Mouse (Mus musculus): ENCODE data around the gene Pltp.
"Not testable (repeated sequence)": the region's sequence is repeated elsewhere in the genome, so short reads cannot be mapped to it uniquely, and the experiment has no call there.

Gene Pltp

DNA sequence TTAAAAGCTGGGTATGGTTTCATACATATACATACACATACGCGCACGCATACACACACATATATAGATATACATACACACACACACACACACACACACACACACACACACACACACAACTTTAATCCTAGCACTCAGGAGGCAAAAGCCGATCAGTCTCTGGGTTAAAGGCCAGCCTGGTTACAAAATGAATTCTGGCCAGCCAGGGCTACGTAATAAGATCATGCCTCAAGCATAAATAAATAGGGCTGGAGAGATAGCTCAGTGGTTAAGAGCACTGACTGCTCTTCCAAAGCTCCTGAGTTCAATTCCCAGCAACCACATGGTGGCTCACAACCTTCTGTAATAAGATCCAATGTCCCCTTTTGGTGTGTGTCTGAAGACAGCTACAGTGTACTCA is 1.9 kb downstream of the Pltp start:
- DNase-seq (ENCODE audit: low spot score in 2 of 2): not testable (repeated sequence)

DNA sequence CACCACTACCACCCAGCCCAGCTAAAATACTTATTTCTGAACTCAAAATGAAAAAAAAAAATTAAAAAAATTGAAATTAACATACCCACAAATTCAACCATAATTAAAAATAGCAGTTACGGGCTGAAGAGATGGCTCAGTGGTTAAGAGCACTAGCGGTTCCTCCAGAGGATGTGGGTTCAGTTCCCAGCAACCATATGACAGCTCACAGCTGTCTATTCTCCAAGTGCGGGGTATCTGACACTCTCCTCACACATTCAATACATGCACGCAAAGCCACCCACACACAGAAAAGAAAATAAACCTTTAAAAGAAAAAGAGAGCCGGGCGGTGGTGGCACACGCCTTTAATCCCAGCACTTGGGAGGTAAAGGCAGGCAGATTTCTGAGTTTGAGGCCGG is 7.5 kb downstream of the Pltp start:
- no peak for DNase-seq (ENCODE audit: low spot score in 2 of 2)

GRCm38 (mm10) chr2:164845782-164846181 is 11.7 kb downstream of the Pltp start:
- peak in 1 of 2 experiments; percentile 21 for DNase-seq (ENCODE audit: low spot score in 2 of 2)

DNA sequence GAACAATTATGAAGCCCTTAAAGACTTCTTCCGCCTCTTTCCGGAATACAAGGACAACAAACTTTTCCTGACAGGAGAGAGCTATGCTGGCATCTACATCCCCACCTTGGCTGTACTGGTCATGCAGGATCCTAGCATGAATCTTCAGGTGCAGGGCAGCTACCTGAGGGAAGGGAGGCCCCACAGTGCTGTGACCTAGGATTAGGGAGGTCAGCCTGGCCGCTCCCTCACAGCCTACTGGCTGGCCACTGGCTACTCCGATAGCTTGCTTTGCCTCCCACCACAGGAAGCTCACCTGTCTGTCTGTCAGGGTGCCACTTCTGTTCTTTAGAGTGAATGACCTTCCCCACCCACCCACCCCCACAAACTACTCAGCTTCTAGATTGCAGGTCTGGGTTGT is 22.3 kb downstream of the Pltp start:
- no peak for DNase-seq (ENCODE audit: low spot score in 2 of 2)

DNA sequence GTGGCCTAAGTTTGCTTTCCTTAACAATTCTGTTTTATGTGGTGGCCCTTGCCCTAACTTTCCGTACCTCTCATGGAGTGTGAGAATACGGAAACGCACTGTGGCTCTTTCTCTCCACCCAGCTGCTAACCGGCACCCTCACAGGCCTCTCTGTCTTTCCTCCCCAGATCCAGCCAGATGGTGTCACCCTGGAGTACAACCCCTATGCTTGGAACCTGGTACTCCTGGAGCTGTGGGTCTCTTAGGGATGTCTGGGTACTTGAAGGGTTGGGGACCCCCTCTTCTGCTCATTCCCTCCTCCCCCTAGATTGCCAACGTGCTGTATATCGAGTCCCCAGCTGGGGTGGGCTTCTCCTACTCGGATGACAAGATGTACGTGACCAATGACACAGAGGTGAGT is 23.0 kb downstream of the Pltp start:
- DNase-seq (ENCODE audit: low spot score in 2 of 2): no peak

DNA sequence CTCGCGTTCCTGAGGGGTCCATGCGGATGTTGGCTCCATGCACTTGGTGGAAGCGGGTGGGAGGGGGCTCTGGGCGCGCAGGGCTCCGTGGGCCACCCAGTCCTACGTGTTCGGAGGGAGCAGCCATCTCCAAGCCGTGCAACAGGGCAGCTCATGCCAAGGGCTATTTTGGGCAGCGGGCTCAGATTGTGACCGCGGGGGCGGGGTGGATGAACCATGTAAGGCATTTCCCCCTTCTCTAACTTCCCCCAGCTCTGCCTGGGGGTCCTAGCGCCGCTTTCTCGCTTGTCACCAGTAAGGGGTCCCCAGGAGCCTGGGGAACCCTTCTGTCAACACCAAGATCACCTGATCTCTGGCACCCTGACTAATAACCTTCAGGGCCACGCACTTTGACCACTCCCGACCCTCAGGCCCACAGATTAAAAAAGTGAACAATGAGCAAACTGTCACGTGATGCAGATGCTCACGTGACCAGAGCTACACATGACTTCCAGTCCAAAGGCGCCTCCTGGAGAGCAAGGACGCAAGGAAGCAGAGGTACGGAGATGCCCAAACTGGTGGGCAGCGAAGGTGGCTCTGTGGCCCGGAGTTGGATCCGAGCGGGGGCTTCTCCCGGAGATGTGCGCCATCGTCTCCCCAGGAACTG is 24.1 kb downstream of the Pltp start, which contains the start of gene Neurl2:
Neurl2 (minus strand) TSS at position 143 of the 646 bp plus-strand sequence.
- DNase-seq (ENCODE audit: low spot score in 2 of 2): peak; percentile 95 to 97

GRCm38 (mm10) chr2:164832748-164833301 is 24.7 kb downstream of the Pltp start, which contains the start of gene Ctsa:
TSS of gene Ctsa (plus strand) at chr2:164832873.
- DNase-seq (ENCODE audit: low spot score in 2 of 2): peak; percentile 89 to 91

GRCm38 (mm10) chr2:164832032-164832747 is 25.3 kb downstream of the Pltp start:
- no peak for DNase-seq (ENCODE audit: low spot score in 2 of 2)

- DNase-seq (ENCODE audit: low spot score in 2 of 2): no peak
Observed at GRCm38 (mm10) chr2:164831029-164831428, 26.5 kb downstream of the Pltp start.

GRCm38 (mm10) chr2:164829090-164829489 is 28.4 kb downstream of the Pltp start:
- DNase-seq (ENCODE audit: low spot score in 2 of 2): no peak

- no peak for DNase-seq (ENCODE audit: low spot score in 2 of 2)
Observed at GRCm38 (mm10) chr2:164828437-164828836, 29.1 kb downstream of the Pltp start, which contains the start of gene Spata25. TSS of gene Spata25 (minus strand) at chr2:164828537.

DNA sequence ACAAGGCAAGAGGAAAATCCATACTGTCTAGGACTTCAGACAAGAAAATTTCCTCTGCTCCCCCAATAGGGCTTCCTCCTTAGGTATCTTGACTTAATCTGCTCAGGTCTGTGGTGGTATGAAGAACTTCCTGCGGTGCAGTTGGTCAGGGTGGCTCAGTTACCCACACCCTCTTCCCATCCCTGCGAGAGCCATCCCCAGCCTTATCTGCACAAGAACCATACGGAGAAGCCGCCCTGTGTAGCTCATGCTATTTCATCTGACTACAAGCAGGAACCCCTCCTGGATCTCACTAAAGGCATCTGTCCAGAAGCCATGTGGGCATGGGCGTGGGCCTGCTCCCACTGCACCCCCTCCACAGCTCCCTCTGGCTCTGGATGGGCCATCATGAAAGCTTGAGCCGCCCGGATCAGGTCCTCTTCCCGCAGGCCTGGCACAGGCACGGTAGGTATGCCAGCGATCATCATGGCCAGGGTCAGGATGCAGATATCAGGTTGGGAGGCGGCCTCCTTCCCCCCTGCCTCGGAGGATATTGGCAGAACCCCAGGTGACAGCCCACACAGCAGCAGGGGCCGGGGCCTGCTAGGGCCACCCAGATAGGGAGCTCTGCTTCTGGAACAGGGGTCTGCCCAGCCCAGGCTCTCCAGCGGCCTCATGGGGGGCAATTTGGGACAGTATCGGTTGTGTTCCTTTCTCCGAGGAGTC is 30.2 kb downstream of the Pltp start:
- DNase-seq (ENCODE audit: low spot score in 2 of 2): peak in 1 of 2 experiments; percentile 33

DNA sequence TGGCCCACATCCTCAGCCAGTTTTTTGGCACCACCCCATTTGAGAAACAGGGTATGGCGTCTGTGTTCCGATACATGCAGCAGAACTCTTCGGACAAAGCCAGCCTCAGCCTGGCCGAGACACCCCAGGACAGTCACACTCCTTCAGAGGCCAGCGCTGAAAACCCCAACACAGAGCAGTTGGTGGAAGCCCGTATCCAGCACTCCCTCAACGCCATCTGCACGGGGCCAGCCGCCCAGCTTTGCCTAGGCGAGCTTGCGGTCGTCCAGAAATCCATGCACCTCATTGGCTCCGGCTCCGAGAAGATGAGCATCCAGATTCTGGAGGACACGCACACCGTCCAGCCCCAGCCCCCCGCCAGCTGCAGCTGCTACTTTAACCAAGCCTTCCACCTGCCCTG is 32.0 kb downstream of the Pltp start:
- DNase-seq (ENCODE audit: low spot score in 2 of 2): peak in 1 of 2 experiments; percentile 45

- DNase-seq (ENCODE audit: low spot score in 2 of 2): no peak
Observed at GRCm38 (mm10) chr2:164823969-164824368, 33.5 kb downstream of the Pltp start.

- DNase-seq (ENCODE audit: low spot score in 2 of 2): no peak
Observed at GRCm38 (mm10) chr2:164823181-164823585, 34.3 kb downstream of the Pltp start.

DNA sequence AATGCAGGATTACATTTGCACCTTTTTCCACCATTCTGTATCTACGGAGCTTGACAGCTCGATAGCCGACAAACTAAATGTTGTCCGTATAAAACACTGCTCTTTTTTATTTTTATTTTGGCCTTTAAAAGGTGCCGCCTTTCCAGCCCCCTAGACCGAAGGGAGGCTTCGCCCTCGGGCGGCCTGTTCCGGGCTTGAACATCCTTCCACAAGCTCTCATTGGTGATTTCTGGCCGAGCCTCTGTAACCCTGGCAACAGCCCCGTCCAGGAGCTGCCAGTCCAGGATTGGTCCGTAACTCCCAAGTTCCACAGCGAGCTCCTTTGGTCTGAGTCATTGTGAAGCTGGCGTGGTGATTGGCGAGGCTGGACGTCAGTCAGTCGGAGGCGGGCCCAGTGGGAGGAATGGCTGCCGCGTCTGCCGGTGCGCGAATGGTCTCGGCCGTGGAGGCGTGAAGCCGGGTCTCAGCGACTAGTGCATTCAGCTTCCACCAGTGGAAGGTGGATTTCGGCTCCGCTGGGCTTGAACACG is 34.8 kb downstream of the Pltp start, which contains the start of gene Zswim1:
Zswim1 (plus strand) TSS at position 51 of the 530 bp plus-strand sequence.
- DNase-seq (ENCODE audit: low spot score in 2 of 2): peak; percentile 100

- DNase-seq (ENCODE audit: low spot score in 2 of 2): peak in 1 of 2 experiments; percentile 35
Observed at GRCm38 (mm10) chr2:164821060-164821459, 36.5 kb downstream of the Pltp start.

DNA sequence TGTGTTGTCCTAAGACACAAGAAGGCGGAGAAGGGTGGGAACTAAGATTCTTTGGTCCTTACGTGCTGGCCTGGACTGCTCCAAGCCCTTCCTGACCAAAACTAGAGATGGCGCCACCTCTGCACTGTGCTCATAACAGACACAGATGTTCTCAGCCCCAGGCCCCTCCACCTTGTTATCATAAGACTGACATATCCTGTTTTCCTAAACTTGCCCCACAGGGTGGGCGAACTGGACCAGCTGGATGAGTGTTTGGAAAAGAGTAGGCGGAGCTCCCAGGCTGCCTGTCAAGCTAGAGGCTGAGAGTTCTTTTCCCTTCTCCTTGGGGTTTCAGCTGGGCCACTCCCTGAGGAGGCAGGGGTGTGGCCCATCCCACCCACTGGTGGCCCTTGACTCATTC is 39.8 kb downstream of the Pltp start:
- no peak for DNase-seq (ENCODE audit: low spot score in 2 of 2)

GRCm38 (mm10) chr2:164817206-164817605 is 40.3 kb downstream of the Pltp start:
- DNase-seq (ENCODE audit: low spot score in 2 of 2): no peak

GRCm38 (mm10) chr2:164815821-164816220 is 41.7 kb downstream of the Pltp start:
- DNase-seq (ENCODE audit: low spot score in 2 of 2): no peak

DNA sequence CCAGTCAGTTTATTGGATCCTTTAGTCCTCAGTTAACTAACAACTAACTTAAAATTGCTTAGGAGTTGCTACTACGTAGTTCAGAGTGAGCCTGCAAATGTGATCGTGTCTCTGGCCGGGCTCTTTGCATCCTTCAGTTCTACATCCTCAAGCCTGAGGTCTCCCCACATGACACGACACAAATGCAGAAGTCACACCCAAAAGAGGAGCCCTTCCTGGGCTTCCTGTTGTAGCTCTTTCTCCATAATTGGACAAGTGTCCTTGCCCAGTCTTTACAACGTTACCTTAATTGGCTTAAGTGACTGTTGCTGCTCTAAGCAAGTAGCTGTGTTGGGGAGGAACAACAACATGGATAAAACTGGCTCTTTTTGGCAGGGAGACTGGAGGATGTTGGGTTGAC is 42.2 kb downstream of the Pltp start:
- no peak for DNase-seq (ENCODE audit: low spot score in 2 of 2)

DNA sequence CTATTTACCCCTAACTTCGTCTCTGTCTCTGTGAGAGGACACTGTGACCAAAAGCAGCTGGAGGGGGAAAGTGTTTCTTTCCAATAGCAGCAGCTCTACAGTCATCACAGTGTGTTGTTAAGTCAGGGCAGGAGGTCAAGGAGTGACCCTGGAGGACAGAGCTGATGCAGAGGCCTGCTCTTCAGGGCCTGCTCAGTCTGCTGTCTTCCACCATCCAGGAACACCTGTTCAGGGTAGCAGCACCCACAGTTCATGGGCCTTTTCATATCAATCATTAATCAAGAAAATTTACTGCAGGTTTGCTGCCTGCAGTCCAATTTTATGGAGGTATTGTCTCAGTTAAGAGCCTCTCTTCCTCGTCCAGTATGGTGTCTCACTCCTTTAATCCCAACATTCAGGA is 44.0 kb downstream of the Pltp start:
- DNase-seq (ENCODE audit: low spot score in 2 of 2): no peak

Measured in right cerebral cortex, postnatal 10 days (tissue).